Mouse (Mus musculus): ENCODE data around the gene Gm16253.
A peak's percentile ranks its signal among the peaks of the same experiment; 100 is the strongest.

Gm16253 gene

GRCm38 (mm10) chr3:96576690-96577541 lies at the start of gene Gm16253:
Gm16253 (plus strand) TSS chr3:96576984.
- peak; percentile 83 for DNase-seq

GRCm38 (mm10) chr3:96528506-96528905 lies 48.3 kb upstream of the Gm16253 start:
- DNase-seq, result no peak

- no peak for DNase-seq
Observed at GRCm38 (mm10) chr3:96532050-96532449, 44.7 kb upstream of the Gm16253 start.

- no peak for DNase-seq
Observed at GRCm38 (mm10) chr3:96534300-96534699, 42.5 kb upstream of the Gm16253 start.

DNA sequence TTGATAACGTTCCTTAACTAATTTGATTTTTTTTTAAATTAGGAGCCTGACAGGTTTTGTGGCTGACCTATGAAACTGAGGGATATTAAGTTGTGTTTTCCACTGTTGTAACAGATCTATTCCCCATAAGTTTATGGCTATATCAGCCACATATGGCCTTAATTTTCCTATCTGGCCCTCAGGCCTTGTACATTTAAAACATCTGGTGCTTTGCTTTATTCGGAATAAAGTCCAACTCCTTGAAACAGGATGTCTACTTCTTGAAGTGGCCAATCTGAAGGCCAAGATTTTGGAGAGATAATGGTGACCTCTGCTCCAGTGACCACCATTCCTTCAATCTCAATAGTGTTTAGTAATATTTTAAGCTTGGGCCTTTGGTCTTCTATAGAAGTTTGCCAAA lies 37.5 kb upstream of the Gm16253 start:
- DNase-seq, result no peak

GRCm38 (mm10) chr3:96540740-96541139 lies 36.0 kb upstream of the Gm16253 start:
- DNase-seq, result no peak

DNA sequence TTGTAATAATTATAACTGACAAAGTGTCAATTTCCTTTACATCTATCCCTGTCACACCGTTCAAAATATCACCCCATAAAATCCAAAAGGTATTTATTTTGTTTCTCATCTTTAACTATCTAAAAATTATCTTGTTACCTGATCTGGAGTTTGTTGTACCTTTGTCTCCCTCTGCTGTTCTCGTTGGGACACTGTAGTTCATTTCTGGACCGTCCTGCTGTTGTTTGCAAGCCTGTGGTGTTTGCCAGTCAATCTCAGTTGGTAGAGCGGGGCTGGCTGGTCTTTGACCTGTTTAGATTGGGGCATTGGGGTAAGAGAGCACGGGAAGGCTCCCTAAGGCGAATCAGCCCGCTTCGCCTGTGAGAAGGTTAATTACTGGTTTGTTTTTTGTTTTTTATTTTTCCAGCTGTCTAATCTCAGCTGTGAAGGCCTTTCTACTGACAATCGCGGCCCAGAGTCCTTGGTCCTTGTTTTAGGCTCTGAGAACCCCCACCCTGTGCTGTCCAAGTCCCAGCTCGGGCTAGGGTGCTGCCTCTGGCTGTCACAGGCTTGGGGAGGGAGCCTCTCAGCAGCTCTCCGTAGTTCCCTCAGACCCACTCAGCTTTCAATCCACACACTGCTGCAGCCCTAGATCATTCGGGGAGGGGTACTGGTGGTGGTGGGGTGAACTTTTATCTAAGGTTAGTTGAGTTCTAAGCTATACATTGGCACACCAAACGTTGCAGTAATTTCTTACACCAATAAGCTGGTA lies 35.3 kb upstream of the Gm16253 start:
- no peak for DNase-seq

GRCm38 (mm10) chr3:96542554-96542953 lies 34.2 kb upstream of the Gm16253 start:
- no peak for DNase-seq

DNA sequence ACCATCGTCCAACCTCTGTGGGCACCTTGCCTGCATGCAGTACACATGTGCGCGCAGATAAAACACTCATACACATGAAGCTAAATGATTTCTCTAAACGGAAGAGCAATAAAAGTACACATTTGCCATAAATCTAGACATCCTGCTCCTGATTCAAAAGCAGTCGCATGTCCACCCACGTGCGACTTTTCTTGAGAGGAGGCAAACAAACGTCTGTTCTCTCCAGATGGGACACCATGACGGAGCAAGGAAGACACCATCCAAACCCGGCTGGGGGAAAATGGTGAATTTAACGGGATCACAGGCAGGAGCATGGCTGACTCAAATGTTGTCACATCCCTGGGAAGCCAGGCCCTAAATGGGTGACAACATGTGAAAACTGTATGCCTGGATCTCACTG lies 33.4 kb upstream of the Gm16253 start:
- no peak for DNase-seq

- no peak for DNase-seq
Observed at GRCm38 (mm10) chr3:96545565-96545964, 31.2 kb upstream of the Gm16253 start.

- no peak for DNase-seq
Observed at GRCm38 (mm10) chr3:96546880-96547279, 29.9 kb upstream of the Gm16253 start.

- DNase-seq, result peak; percentile 89
Observed at GRCm38 (mm10) chr3:96547389-96547960, 29.3 kb upstream of the Gm16253 start.

GRCm38 (mm10) chr3:96548824-96549223 lies 28.0 kb upstream of the Gm16253 start:
- DNase-seq, result no peak

DNA sequence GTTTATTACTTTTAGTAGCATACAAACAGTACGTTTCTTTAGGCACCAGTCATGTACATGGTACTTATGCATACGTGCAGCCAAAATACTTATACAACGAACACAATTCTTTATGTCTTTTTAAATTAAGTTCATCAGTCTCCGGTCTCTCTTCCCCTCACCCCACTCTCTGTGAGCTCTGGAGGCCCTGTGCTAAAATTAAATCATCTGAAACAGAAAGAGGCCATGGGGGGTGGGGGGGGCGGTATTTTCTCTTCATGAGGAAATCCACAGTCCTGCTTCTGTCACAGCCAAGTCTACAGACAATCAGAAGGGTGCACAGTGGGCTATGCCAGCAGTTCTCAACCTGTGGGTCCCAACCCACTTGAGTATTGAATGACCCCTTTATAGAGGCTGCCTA lies 27.4 kb upstream of the Gm16253 start:
- no peak for DNase-seq

- peak; percentile 77 for DNase-seq
Observed at GRCm38 (mm10) chr3:96551203-96551602, 25.6 kb upstream of the Gm16253 start.

GRCm38 (mm10) chr3:96551890-96552289 lies 24.9 kb upstream of the Gm16253 start:
- DNase-seq, result no peak

DNA sequence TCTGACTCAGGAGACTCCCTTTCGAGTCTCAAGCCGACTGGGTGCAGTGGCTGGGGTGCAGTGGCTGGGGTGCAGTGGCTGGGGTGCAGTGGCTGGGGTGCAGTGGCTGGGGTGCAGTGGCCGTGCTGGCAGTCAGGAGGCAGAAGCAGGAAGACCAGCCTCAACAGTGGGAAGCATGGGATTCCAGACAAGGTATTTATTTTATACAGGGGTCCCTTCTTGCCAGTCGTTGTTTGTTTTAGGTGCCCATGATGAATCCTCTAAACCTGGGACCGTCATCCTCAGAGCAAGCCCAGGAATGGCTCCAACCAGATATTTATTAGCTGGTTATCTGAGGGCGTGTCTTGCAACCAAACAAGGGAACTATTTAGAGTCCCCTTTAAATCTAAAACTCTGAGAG lies 23.2 kb upstream of the Gm16253 start:
- DNase-seq, result no peak

DNA sequence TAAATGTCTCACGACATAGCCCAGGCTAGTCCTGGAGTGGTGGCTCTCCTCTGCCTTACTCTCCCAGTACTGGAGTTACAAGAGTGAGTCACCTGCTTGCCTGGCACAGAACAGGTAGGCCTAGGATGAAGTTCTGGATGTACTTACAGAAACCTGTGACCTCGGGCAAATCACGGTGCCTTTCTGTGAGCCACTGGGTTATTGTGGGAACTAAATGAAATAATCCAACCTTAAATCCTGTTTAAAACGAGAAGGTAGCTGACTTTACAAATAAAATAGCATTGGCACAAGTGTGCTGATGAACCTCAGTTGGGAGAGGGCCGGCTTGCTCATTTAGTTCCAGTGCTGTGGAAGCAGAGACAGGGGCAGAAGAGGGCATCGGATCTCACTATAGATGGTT lies 22.5 kb upstream of the Gm16253 start:
- no peak for DNase-seq

- peak; percentile 57 for DNase-seq
Observed at GRCm38 (mm10) chr3:96555041-96555596, 21.7 kb upstream of the Gm16253 start.

- DNase-seq, result no peak
Observed at GRCm38 (mm10) chr3:96555999-96556614, 20.7 kb upstream of the Gm16253 start.

GRCm38 (mm10) chr3:96556651-96557635 lies 19.8 kb upstream of the Gm16253 start:
- peak; percentile 50 for DNase-seq

DNA sequence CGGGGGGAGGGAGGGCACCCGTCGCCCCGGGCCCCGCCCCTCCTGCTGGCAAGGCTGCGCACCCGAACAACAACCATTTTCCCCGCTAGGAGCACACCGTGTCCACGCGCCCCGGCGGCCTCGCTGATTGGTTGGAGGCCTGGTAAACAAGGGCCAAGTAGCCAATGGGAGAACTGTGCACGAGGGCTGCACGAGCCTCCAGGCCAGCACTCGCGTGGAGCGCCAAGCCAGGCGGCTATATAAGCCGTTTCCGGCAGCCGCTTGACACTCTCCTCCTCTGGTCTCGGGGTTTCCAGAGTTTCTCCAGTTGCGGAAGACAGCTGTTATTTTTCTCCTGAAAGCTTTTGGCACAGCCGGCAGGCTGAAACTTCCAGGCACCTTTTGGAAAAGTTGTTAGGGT lies 19.1 kb upstream of the Gm16253 start, which contains the start of gene Txnip:
TSS of gene Txnip (plus strand) at position 264 of the 400 bp plus-strand sequence.
- peak; percentile 99 for DNase-seq
